Mouse (Mus musculus): ENCODE measurements around the gene Trim71. TPM values are rescaled to one million over a fixed set of nuclear protein-coding genes. Genes with fewer than 3 reads are reported as not detected.

Gene Trim71
- polyA plus RNA-seq, 1 experiment, result not detected

GRCm38 (mm10) chr9:114561671-114561971, 2.5 kb downstream of the Trim71 start:
- Histone ChIP-seq H3K4me1 (ENCODE audit: control insufficient read depth, insufficient read depth, low read length) (peaks cover 13% of the 10 kb centered on the region), H3K4me3 (ENCODE audit: insufficient read depth, low read depth, low read length) (no peak overlapping the region), H3K27ac (ENCODE audit: insufficient read depth, low read depth, low read length) (no peak overlapping the region)
- TF ChIP-seq POLR2A (IDR thresholded peaks at IDR 0.05; ENCODE audit: insufficient read depth, low read depth, low read length) (no peak), CTCF (IDR thresholded peaks at IDR 0.05; ENCODE audit: insufficient read depth, low read depth, low read length) (no peak)
- 6% methylated on average over 12 of the region's 12 CpGs for whole genome bisulfite sequencing

- no peak for TF ChIP-seq POLR2A (IDR thresholded peaks at IDR 0.05; ENCODE audit: insufficient read depth, low read depth, low read length)
- no peak for TF ChIP-seq CTCF (IDR thresholded peaks at IDR 0.05; ENCODE audit: insufficient read depth, low read depth, low read length)
- no peak overlapping the region for H3K27ac ChIP-seq (ENCODE audit: insufficient read depth, low read depth, low read length)
- H3K4me1 ChIP-seq (ENCODE audit: control insufficient read depth, insufficient read depth, low read length), result peaks cover 13% of the 10 kb centered on the region
- 8% methylated on average over 36 of the region's 36 CpGs for WGBS
- H3K4me3 ChIP-seq (ENCODE audit: insufficient read depth, low read depth, low read length), result no peak overlapping the region
Observed at GRCm38 (mm10) chr9:114560771-114561670, 3.1 kb downstream of the Trim71 start.

- TF ChIP-seq CTCF (IDR thresholded peaks at IDR 0.05; ENCODE audit: insufficient read depth, low read depth, low read length) (no peak), POLR2A (IDR thresholded peaks at IDR 0.05; ENCODE audit: insufficient read depth, low read depth, low read length) (no peak)
- peaks cover 13% of the 10 kb centered on the region for H3K4me1 ChIP-seq (ENCODE audit: control insufficient read depth, insufficient read depth, low read length)
- no peak overlapping the region for H3K4me3 ChIP-seq (ENCODE audit: insufficient read depth, low read depth, low read length)
- H3K27ac ChIP-seq (ENCODE audit: insufficient read depth, low read depth, low read length), result no peak overlapping the region
- 29% methylated on average over 7 of the region's 7 CpGs for WGBS
Observed at GRCm38 (mm10) chr9:114560141-114560540, 4.0 kb downstream of the Trim71 start.

- no peak overlapping the region for H3K27ac ChIP-seq (ENCODE audit: insufficient read depth, low read depth, low read length)
- H3K4me1 ChIP-seq (ENCODE audit: control insufficient read depth, insufficient read depth, low read length), result 0 out of 2 replicates have a peak, but pooled peaks cover under 1% of the 10 kb centered on the region
- WGBS, result 48% methylated on average over 7 of the region's 7 CpGs
- TF ChIP-seq POLR2A (IDR thresholded peaks at IDR 0.05; ENCODE audit: insufficient read depth, low read depth, low read length) (no peak), CTCF (IDR thresholded peaks at IDR 0.05; ENCODE audit: insufficient read depth, low read depth, low read length) (no peak)
- H3K4me3 ChIP-seq (ENCODE audit: insufficient read depth, low read depth, low read length), result no peak overlapping the region
Observed at GRCm38 (mm10) chr9:114557086-114557485, 7.1 kb downstream of the Trim71 start.

- H3K4me3 ChIP-seq (ENCODE audit: insufficient read depth, low read depth, low read length), result no peak overlapping the region
- 56% methylated on average over 10 of the region's 10 CpGs for WGBS
- H3K27ac ChIP-seq (ENCODE audit: insufficient read depth, low read depth, low read length), result no peak overlapping the region
- TF ChIP-seq POLR2A (IDR thresholded peaks at IDR 0.05; ENCODE audit: insufficient read depth, low read depth, low read length), result no peak
- no peak for TF ChIP-seq CTCF (IDR thresholded peaks at IDR 0.05; ENCODE audit: insufficient read depth, low read depth, low read length)
- H3K4me1 ChIP-seq (ENCODE audit: control insufficient read depth, insufficient read depth, low read length), result no peaks in the 10 kb centered on the region
Observed at GRCm38 (mm10) chr9:114556276-114556855, 7.8 kb downstream of the Trim71 start.

GRCm38 (mm10) chr9:114554355-114554979, 9.7 kb downstream of the Trim71 start:
- H3K4me1 ChIP-seq (ENCODE audit: control insufficient read depth, insufficient read depth, low read length), result no peaks in the 10 kb centered on the region
- 76% methylated on average over 5 of the region's 5 CpGs for WGBS
- no peak overlapping the region for H3K4me3 ChIP-seq (ENCODE audit: insufficient read depth, low read depth, low read length)
- TF ChIP-seq POLR2A (IDR thresholded peaks at IDR 0.05; ENCODE audit: insufficient read depth, low read depth, low read length), result no peak
- no peak for TF ChIP-seq CTCF (IDR thresholded peaks at IDR 0.05; ENCODE audit: insufficient read depth, low read depth, low read length)
- H3K27ac ChIP-seq (ENCODE audit: insufficient read depth, low read depth, low read length), result no peak overlapping the region

GRCm38 (mm10) chr9:114553828-114554227, 10.3 kb downstream of the Trim71 start:
- TF ChIP-seq POLR2A (IDR thresholded peaks at IDR 0.05; ENCODE audit: insufficient read depth, low read depth, low read length) (no peak), CTCF (IDR thresholded peaks at IDR 0.05; ENCODE audit: insufficient read depth, low read depth, low read length) (no peak)
- Histone ChIP-seq H3K4me1 (ENCODE audit: control insufficient read depth, insufficient read depth, low read length) (no peaks in the 10 kb centered on the region), H3K4me3 (ENCODE audit: insufficient read depth, low read depth, low read length) (no peak overlapping the region), H3K27ac (ENCODE audit: insufficient read depth, low read depth, low read length) (no peak overlapping the region)

GRCm38 (mm10) chr9:114550033-114550432, 14.1 kb downstream of the Trim71 start:
- TF ChIP-seq POLR2A (IDR thresholded peaks at IDR 0.05; ENCODE audit: insufficient read depth, low read depth, low read length), result no peak
- TF ChIP-seq CTCF (IDR thresholded peaks at IDR 0.05; ENCODE audit: insufficient read depth, low read depth, low read length), result no peak
- Histone ChIP-seq H3K27ac (ENCODE audit: insufficient read depth, low read depth, low read length) (no peak overlapping the region), H3K4me3 (ENCODE audit: insufficient read depth, low read depth, low read length) (no peak overlapping the region), H3K4me1 (ENCODE audit: control insufficient read depth, insufficient read depth, low read length) (no peaks in the 10 kb centered on the region)
- 70% methylated on average over 6 of the region's 6 CpGs for WGBS

- no peak overlapping the region for H3K4me3 ChIP-seq (ENCODE audit: insufficient read depth, low read depth, low read length)
- WGBS, result 70% methylated on average over 5 of the region's 5 CpGs
- H3K4me1 ChIP-seq (ENCODE audit: control insufficient read depth, insufficient read depth, low read length), result no peaks in the 10 kb centered on the region
- H3K27ac ChIP-seq (ENCODE audit: insufficient read depth, low read depth, low read length), result no peak overlapping the region
- TF ChIP-seq POLR2A (IDR thresholded peaks at IDR 0.05; ENCODE audit: insufficient read depth, low read depth, low read length) (no peak), CTCF (IDR thresholded peaks at IDR 0.05; ENCODE audit: insufficient read depth, low read depth, low read length) (no peak)
Observed at GRCm38 (mm10) chr9:114549117-114549516, 15.1 kb downstream of the Trim71 start.

All from olfactory bulb, adult 2 months (tissue).